Mouse (Mus musculus): ENCODE measurements around the gene Dlg5. TPM values are rescaled to one million over a fixed set of nuclear protein-coding genes. Genes with fewer than 3 reads are reported as not detected.

Dlg5 gene
- polyA plus RNA-seq, 1 experiment, result 8.7 TPM

GRCm38 (mm10) chr14:24173326-24173725 is 72.4 kb downstream of the Dlg5 start:
- WGBS, result 88% methylated on average over 6 of the region's 6 CpGs
- H3K4me1 ChIP-seq (replicated peaks; ENCODE audit: control insufficient read depth, insufficient read depth, low read length), result no peaks in the 10 kb centered on the region
- TF ChIP-seq CTCF (IDR thresholded peaks at IDR 0.05; ENCODE audit: borderline replicate concordance, control insufficient read depth, extremely low read depth, insufficient read depth, low read length, poor library complexity) (no peak), POLR2A (IDR thresholded peaks at IDR 0.05; ENCODE audit: control insufficient read depth, extremely low read depth, insufficient read depth, low read length, poor library complexity) (no peak)
- DNase-seq, result no peak
- H3K27me3 ChIP-seq (ENCODE audit: control insufficient read depth, insufficient read depth, low read length), result no peaks in the 10 kb centered on the region
- H3K4me3 ChIP-seq (ENCODE audit: control insufficient read depth, insufficient read depth, low read length), result no peak overlapping the region
- no peak overlapping the region for H3K27ac ChIP-seq (ENCODE audit: control insufficient read depth, insufficient read depth, low read length)
- H3K36me3 ChIP-seq (ENCODE audit: control insufficient read depth, insufficient read depth, low read length), result no peaks in the 10 kb centered on the region

- 84% methylated on average over 13 of the region's 13 CpGs for WGBS
- TF ChIP-seq POLR2A (IDR thresholded peaks at IDR 0.05; ENCODE audit: control insufficient read depth, extremely low read depth, insufficient read depth, low read length, poor library complexity) (no peak), CTCF (IDR thresholded peaks at IDR 0.05; ENCODE audit: borderline replicate concordance, control insufficient read depth, extremely low read depth, insufficient read depth, low read length, poor library complexity) (no peak)
- no peak for DNase-seq
These were observed 73.9 kb downstream of the Dlg5 start for GRCm38 (mm10) chr14:24171639-24172311.

GRCm38 (mm10) chr14:24166046-24166445 is 79.7 kb downstream of the Dlg5 start:
- 94% methylated on average over 8 of the region's 8 CpGs for WGBS
- no peaks in the 10 kb centered on the region for H3K4me1 ChIP-seq (replicated peaks; ENCODE audit: control insufficient read depth, insufficient read depth, low read length)
- no peak for DNase-seq

More at GRCm38 (mm10) chr14:24171639-24172311, 73.9 kb downstream of the Dlg5 start:
- no peak overlapping the region for H3K4me3 ChIP-seq (ENCODE audit: control insufficient read depth, insufficient read depth, low read length)
- no peak overlapping the region for H3K27ac ChIP-seq (ENCODE audit: control insufficient read depth, insufficient read depth, low read length)
- no peaks in the 10 kb centered on the region for H3K27me3 ChIP-seq (ENCODE audit: control insufficient read depth, insufficient read depth, low read length)
- H3K4me1 ChIP-seq (replicated peaks; ENCODE audit: control insufficient read depth, insufficient read depth, low read length), result no peaks in the 10 kb centered on the region
- no peaks in the 10 kb centered on the region for H3K36me3 ChIP-seq (ENCODE audit: control insufficient read depth, insufficient read depth, low read length)

GRCm38 (mm10) chr14:24164721-24165367 is 80.9 kb downstream of the Dlg5 start:
- TF ChIP-seq CTCF (IDR thresholded peaks at IDR 0.05; ENCODE audit: borderline replicate concordance, control insufficient read depth, extremely low read depth, insufficient read depth, low read length, poor library complexity), result no peak
- no peak for TF ChIP-seq POLR2A (IDR thresholded peaks at IDR 0.05; ENCODE audit: control insufficient read depth, extremely low read depth, insufficient read depth, low read length, poor library complexity)
- H3K27ac ChIP-seq (ENCODE audit: control insufficient read depth, insufficient read depth, low read length), result no peak overlapping the region
- H3K4me3 ChIP-seq (ENCODE audit: control insufficient read depth, insufficient read depth, low read length), result no peak overlapping the region
- no peaks in the 10 kb centered on the region for H3K4me1 ChIP-seq (replicated peaks; ENCODE audit: control insufficient read depth, insufficient read depth, low read length)
- no peaks in the 10 kb centered on the region for H3K36me3 ChIP-seq (ENCODE audit: control insufficient read depth, insufficient read depth, low read length)
- DNase-seq, result no peak
- WGBS, result 91% methylated on average over 8 of the region's 8 CpGs
- H3K27me3 ChIP-seq (ENCODE audit: control insufficient read depth, insufficient read depth, low read length), result no peaks in the 10 kb centered on the region

More at GRCm38 (mm10) chr14:24166046-24166445, 79.7 kb downstream of the Dlg5 start:
- Histone ChIP-seq H3K36me3 (ENCODE audit: control insufficient read depth, insufficient read depth, low read length) (no peaks in the 10 kb centered on the region), H3K27ac (ENCODE audit: control insufficient read depth, insufficient read depth, low read length) (no peak overlapping the region), H3K27me3 (ENCODE audit: control insufficient read depth, insufficient read depth, low read length) (no peaks in the 10 kb centered on the region), H3K4me3 (ENCODE audit: control insufficient read depth, insufficient read depth, low read length) (no peak overlapping the region)
- TF ChIP-seq POLR2A (IDR thresholded peaks at IDR 0.05; ENCODE audit: control insufficient read depth, extremely low read depth, insufficient read depth, low read length, poor library complexity) (no peak), CTCF (IDR thresholded peaks at IDR 0.05; ENCODE audit: borderline replicate concordance, control insufficient read depth, extremely low read depth, insufficient read depth, low read length, poor library complexity) (no peak)

- no peaks in the 10 kb centered on the region for H3K27me3 ChIP-seq (ENCODE audit: control insufficient read depth, insufficient read depth, low read length)
- no peaks in the 10 kb centered on the region for H3K36me3 ChIP-seq (ENCODE audit: control insufficient read depth, insufficient read depth, low read length)
- WGBS, result 94% methylated on average over 10 of the region's 10 CpGs
- no peak overlapping the region for H3K4me3 ChIP-seq (ENCODE audit: control insufficient read depth, insufficient read depth, low read length)
- no peak overlapping the region for H3K27ac ChIP-seq (ENCODE audit: control insufficient read depth, insufficient read depth, low read length)
- no peaks in the 10 kb centered on the region for H3K4me1 ChIP-seq (replicated peaks; ENCODE audit: control insufficient read depth, insufficient read depth, low read length)
- no peak for TF ChIP-seq POLR2A (IDR thresholded peaks at IDR 0.05; ENCODE audit: control insufficient read depth, extremely low read depth, insufficient read depth, low read length, poor library complexity)
- no peak for TF ChIP-seq CTCF (IDR thresholded peaks at IDR 0.05; ENCODE audit: borderline replicate concordance, control insufficient read depth, extremely low read depth, insufficient read depth, low read length, poor library complexity)
- no peak for DNase-seq
These were observed 82.9 kb downstream of the Dlg5 start for GRCm38 (mm10) chr14:24162856-24163255.

GRCm38 (mm10) chr14:24148892-24149291 is 96.8 kb downstream of the Dlg5 start:
- no peak overlapping the region for H3K4me3 ChIP-seq (ENCODE audit: control insufficient read depth, insufficient read depth, low read length)
- H3K27me3 ChIP-seq (ENCODE audit: control insufficient read depth, insufficient read depth, low read length), result no peaks in the 10 kb centered on the region
- DNase-seq, result no peak
- H3K36me3 ChIP-seq (ENCODE audit: control insufficient read depth, insufficient read depth, low read length), result no peaks in the 10 kb centered on the region
- H3K27ac ChIP-seq (ENCODE audit: control insufficient read depth, insufficient read depth, low read length), result no peak overlapping the region
- WGBS, result 94% methylated on average over 2 of the region's 2 CpGs
- H3K4me1 ChIP-seq (replicated peaks; ENCODE audit: control insufficient read depth, insufficient read depth, low read length), result no peaks in the 10 kb centered on the region
- TF ChIP-seq CTCF (IDR thresholded peaks at IDR 0.05; ENCODE audit: borderline replicate concordance, control insufficient read depth, extremely low read depth, insufficient read depth, low read length, poor library complexity) (no peak), POLR2A (IDR thresholded peaks at IDR 0.05; ENCODE audit: control insufficient read depth, extremely low read depth, insufficient read depth, low read length, poor library complexity) (no peak)
